Mouse (Mus musculus) c-Kit-positive CD71-positive TER-119-positive erythroid progenitor cells, embryonic 14.5 days (primary cell): Measurements from ENCODE around the gene 1700123L14Rik.
"Not testable (repeated sequence)": the region's sequence is repeated elsewhere in the genome, so short reads cannot be mapped to it uniquely, and the experiment has no call there.

Source experiments
- DNase-seq: peaks from one replicate; pipeline ENCODE4 v3.0.0-alpha.2; 2013; ENCODE audit warnings: low spot score

Gene 1700123L14Rik

DNA sequence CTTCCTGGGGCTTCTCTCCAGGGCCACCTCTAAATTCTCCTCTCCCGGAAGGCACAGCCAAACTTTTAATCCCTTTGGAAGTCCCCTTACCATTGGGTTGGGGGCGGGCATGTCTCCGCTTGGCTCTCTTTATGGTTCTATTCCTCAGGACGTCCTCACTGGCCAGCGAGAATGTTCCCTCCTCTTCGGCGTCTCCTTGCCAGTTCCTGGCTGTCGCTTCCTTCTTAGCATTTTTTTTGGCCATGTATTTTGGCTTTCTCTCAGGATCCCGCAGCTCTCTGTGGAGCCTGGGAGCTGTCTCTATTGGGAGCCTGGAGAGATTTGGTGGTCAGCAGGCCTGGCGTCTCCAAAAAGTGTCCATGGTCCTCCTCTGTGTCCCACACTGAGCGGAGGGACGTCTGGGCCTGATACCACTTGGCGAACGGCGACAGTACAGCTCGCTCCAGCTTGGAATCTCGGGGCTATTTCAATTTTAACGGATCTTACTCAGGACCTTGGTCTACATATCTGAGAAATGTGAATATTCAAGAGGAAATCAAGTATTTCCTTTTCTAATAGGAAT lies at the start of gene 1700123L14Rik:
TSS of gene 1700123L14Rik (minus strand) at position 426 of the 562 bp plus-strand sequence.
- DNase-seq = no peak

- DNase-seq = no peak
These were observed 39.4 kb upstream of the 1700123L14Rik start for GRCm38 (mm10) chr6:96205395-96205794.

GRCm38 (mm10) chr6:96198991-96199390 lies 32.9 kb upstream of the 1700123L14Rik start:
- DNase-seq = not testable (repeated sequence)

GRCm38 (mm10) chr6:96186517-96186916 lies 20.5 kb upstream of the 1700123L14Rik start:
- no peak for DNase-seq

GRCm38 (mm10) chr6:96183392-96183791 lies 17.3 kb upstream of the 1700123L14Rik start:
- no peak for DNase-seq

- DNase-seq = no peak
These were observed 12.5 kb upstream of the 1700123L14Rik start for GRCm38 (mm10) chr6:96178530-96178929.

DNA sequence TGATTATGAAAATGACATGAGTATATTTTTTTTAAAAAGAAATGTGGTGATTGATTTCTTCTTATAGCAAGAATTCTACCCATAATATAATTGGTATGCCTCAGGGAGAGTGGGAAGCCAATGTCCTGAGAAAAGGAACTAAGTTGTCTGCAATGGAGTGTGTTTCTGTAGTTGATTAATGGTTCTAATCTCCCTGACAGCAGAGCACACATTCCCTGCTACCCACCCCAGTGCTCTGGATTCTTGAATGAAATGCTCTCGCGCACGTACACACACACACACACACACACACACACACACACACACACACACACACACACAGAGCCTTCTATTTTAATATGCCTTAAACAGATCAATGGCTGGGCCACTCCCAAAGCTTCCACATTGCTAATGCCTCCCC lies 7.6 kb upstream of the 1700123L14Rik start:
- DNase-seq = no peak

GRCm38 (mm10) chr6:96167031-96167430 lies 988 bp upstream of the 1700123L14Rik start:
- DNase-seq = no peak

DNA sequence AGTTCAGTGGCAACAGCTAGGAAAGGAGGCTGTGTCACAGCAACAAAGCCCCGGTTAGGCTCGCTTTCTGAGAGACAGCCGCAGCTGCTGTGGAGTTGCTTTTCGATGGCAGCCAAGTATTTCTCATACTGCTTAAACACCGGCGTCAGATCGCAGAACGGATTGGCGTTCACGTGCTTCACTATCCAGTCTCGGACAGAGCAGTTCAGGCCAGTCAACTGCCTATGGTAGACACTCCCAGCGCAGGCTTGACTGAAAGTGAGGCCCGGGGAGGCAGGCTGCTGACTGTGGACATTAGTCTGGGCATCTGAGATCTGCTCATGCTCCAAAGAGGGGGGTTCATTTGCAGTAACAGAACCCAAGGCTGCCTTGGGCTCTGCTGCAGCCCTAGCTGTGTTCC lies 640 bp downstream of the 1700123L14Rik start:
- no peak for DNase-seq

GRCm38 (mm10) chr6:96143326-96143725 lies 22.7 kb downstream of the 1700123L14Rik start:
- DNase-seq = no peak

DNA sequence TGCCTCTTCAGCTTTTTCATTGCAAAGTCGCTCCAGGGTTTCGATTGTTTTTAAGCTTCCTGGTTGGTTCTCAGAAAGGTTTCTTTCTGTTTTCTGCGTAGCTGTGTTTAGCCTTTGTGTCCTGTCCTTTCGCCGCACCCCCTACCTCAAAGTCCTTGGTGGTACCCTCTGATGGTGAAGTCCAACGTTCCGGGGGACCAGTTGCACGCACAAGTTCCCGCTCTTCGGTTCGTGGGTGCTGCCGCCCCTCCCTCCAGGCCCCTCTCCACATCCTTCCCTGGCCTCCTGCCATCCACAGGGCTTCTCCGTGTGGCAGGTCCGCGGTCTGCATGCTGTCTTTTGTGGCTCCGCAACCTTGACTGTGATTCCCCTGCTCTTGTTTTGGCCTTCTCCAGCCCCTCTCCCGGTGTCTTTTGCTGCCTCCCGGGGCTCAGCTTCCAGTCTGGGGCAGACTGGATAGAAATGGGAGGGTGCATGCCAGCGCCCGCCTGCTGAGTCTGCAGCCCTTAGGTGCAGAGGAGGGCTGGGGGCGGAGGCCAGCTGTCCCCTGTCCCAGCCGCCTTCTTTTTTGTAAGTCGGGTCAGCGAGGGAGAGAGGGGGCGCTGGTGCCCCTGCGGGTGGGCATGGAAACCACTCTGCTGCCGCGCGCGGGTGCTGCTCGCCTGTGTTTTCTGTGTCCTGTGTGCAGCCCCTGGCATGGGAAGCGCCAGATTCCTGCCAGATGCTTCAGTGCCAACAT lies 49.3 kb downstream of the 1700123L14Rik start:
- DNase-seq = no peak

DNA sequence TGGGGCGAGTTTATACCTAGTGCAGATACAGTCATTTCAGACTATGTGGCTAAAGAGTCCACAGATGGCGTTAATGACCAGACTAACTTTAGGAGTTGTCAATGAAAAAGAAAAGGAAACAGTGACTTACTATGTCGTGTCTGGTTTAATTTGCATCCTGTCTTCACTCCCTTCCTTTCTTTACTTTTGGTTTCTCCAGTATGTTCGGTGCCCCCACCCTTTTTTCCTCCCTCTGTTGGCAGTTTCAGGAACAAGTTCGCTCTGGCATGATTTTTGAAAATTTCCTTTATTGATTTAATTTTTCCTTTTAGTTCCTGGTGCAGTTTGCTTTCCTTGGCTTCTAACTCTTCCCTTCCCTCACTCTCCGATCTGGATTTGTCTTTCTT lies 49.9 kb downstream of the 1700123L14Rik start:
- DNase-seq = no peak
